Mouse (Mus musculus): Measurements from ENCODE around the gene Srrm2.

- TF ChIP-seq CHD2 (IDR thresholded peaks at IDR 0.05; ENCODE audit: low read depth, low read length) (no peak), ZC3H11A (IDR thresholded peaks at IDR 0.05; ENCODE audit: borderline replicate concordance, low read depth, low read length) (no peak), HCFC1 (IDR thresholded peaks at IDR 0.05; ENCODE audit: borderline replicate concordance, insufficient read depth, low read length) (no peak), ZNF384 (IDR thresholded peaks at IDR 0.05; ENCODE audit: low read depth, low read length) (no peak), MAFK (IDR thresholded peaks at IDR 0.05; ENCODE audit: insufficient read depth, low read depth, low read length) (no peak)
Observed at GRCm38 (mm10) chr17:23778447-23778846, 11.9 kb upstream of the Srrm2 start.
